Mouse (Mus musculus) liver, embryonic 14.5 days (tissue): ENCODE measurements around the gene Cux1.

Experiments used
- CTCF ChIP-seq: IDR thresholded peaks from 2 replicates; pipeline ENCODE4 v1.5.1; 2016; ENCODE audit warnings: antibody characterized with exemption, low read depth, control low read depth
- EP300 ChIP-seq: IDR thresholded peaks from 2 replicates; pipeline ENCODE4 v1.6.1; 2016; ENCODE audit warnings: antibody characterized with exemption, low read depth

GRCm38 (mm10) chr5:136263342-136263741 is 303.9 kb downstream of the Cux1 start:
- TF ChIP-seq CTCF (no peak), EP300 (no peak)
